Mouse (Mus musculus) spleen, adult 18-20 months (tissue): ENCODE measurements at regions not wholly inside any gene's neighbourhood (a gene's known extent, or its start where the extent isn't known, plus 50 kb on each side); places are given as distances from the start of the nearest gene placed in this dataset.

ENCODE experiments used
- DNase-seq, 2 experiments: peaks; one replicate each; pipeline ENCODE4 v3.0.0; 2022; ENCODE audit warnings: mixed read lengths in 2 of 2

GRCm38 (mm10) chr5:149909108-149909739 lies 109.3 kb upstream of the Rxfp2 start:
- DNase-seq: no peak

DNA sequence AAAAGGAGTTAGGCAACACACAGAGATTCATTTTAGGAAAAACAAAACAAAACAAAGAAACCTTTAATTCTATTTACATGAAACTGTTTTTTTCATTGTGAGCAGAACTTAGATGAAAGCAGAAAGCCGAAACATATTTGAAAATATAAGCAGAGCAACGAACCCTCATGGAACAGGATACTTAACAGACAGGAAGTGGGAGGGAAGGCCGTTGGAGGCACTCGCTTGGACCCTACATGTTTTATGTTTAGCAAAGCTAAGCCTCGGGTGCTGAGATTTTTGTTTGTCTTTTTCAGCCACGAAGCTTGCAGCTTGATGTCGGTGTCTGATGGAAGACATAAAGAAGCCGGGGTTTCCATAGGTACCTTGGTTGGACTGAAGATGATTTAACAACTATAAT lies 108.5 kb upstream of the Rxfp2 start:
- DNase-seq: no peak

- DNase-seq: no peak
Measured at GRCm38 (mm10) chr5:149911968-149912367, 106.5 kb upstream of the Rxfp2 start.

- DNase-seq: no peak
Measured at GRCm38 (mm10) chr5:149915761-149916160, 102.7 kb upstream of the Rxfp2 start.

DNA sequence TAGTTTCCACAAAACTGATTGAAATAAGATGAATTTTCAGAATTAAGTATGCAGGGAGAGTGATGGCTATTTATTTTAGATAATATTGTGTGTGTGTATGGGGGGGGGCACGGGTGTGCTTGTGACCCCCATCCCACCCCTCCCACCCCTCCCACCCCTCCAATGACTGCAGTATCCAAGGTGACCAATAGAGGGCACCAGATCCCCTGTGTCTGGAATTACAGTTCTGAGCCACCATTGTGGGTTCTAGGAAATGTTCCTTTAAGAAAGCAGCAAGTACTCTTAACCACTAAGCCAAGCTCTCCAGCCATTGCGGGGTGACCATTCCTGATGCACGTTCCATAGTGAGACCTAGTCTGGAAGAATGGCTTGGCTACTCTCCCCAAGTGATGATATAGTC lies 101.1 kb upstream of the Rxfp2 start:
- peak in 1 of 2 experiments; percentile 2 for DNase-seq

DNA sequence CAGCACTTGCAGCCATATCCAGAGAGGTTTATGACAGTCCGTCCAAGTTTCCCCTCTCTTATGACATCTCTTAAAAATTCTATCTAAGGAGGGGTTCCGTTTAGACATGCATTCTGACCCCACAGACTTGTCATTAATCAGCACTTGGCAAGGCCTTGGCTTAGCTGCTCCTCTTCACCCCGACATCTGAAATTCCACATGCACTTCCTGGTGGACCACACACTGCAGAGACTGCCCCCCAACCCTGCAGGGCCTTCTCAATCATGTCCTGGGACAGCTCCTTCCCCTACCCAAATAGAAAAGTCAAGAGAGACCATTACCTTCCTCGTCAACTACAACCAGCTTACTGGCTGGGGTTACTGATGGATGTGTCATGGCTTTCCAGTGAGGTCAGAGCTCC lies 99.4 kb upstream of the Rxfp2 start:
- DNase-seq: no peak

GRCm38 (mm10) chr5:149920326-149920725 lies 98.1 kb upstream of the Rxfp2 start:
- DNase-seq: no peak

DNA sequence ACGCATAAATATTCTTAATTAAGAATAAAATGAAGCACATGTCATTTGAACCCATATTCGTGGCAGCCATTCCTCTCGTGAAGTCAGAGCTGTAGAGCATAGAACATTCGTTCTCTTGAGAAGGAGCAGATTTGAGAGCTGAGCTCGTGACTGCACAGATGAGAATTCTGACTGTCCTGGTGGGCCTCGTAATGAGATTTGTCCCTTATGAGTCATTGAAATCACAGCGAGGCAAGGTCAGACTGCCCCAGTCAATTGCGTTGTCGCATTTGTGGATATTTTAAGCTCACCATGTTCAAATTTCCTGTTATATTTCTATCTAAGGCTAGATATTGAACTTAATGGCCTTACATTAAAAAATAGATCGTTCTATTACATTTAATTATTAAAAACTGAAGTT lies 94.0 kb upstream of the Rxfp2 start:
- DNase-seq: no peak

DNA sequence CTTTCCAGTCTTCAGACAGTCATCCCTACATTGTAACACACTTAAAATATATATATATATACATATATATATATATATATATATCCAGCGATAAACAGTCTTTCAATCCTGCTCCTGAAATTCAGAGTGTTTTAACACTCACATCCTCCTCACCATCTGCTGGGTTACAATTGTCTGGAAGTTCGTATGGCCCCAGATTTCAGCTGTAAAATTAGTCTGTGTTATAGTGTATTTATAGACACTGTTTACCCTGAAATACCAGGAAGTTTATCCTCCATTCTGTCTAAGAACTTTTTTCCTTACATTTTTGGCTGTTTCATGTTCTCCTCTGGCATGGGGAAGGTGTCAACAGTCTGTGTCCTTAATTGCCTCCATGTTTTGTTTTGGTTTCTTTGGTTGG lies 91.7 kb upstream of the Rxfp2 start:
- no peak for DNase-seq

DNA sequence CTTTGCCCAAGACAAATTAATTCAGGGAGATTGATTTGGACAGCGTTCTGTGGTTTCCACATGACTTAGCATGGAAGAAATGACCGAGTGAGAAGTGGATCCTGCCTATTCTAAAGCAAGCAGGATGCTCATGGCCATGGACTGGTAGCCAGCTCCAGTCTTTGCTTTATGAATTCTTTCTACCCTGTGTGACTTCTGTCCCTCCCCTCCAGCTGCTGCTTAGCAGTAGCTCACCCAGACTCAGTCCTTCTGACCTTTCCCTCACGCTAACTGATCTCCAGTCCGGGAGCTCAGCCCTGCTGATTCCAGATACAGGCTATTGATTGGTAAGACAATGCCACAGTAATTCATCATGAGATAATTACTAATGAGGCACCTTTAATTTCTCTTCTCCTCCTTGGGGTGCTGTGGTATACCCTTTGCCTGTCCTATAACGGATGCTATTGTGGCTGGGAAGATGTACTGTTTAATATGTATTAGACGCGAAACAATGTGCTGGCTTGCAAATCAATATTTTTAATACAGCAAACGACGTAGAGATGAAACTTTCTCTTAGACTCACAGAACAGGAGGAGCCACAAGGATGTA lies 86.8 kb upstream of the Rxfp2 start:
- DNase-seq: no peak

DNA sequence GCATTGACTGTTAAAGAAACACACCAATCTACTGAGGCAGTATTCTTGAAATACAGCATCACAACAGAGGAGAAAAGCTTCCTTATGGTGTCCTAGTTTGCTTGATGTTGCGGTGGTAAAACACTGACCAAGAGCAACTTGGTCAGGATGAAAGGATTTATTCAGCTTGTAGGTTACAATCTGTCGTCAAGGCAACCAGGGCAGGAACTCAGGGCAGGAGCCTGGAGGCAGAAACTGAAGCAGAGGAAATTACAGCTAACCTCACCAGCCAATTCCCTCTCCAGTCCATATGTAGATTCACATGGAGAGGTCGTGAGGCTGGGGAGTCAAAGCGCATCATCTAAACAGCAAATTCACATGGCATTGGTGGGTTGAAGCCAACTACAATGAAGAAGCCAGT lies 86.3 kb upstream of the Rxfp2 start:
- no peak for DNase-seq

DNA sequence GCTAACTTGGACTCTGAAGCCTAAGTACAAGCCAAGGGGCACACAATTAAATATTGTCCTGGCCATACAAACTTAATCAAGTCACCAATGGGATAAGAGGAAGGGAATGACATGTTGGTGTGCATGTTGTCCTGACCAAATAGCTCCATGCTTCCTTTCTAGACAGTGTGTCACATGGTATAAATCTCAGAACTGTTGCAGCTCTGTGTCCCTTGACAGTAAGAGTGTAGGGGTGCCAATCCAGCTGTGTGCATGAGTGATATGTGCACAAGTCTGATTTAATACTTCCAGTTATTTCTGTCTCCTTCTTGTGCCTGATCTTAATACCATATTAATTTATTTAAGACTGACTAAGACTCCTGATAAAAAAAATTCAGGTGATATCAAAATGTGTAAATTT lies 72.8 kb upstream of the Rxfp2 start:
- DNase-seq: no peak

- DNase-seq: no peak
Measured at GRCm38 (mm10) chr5:149947491-149947890, 71.0 kb upstream of the Rxfp2 start.

- no peak for DNase-seq
Measured at GRCm38 (mm10) chr5:149956931-149957330, 61.5 kb upstream of the Rxfp2 start.

DNA sequence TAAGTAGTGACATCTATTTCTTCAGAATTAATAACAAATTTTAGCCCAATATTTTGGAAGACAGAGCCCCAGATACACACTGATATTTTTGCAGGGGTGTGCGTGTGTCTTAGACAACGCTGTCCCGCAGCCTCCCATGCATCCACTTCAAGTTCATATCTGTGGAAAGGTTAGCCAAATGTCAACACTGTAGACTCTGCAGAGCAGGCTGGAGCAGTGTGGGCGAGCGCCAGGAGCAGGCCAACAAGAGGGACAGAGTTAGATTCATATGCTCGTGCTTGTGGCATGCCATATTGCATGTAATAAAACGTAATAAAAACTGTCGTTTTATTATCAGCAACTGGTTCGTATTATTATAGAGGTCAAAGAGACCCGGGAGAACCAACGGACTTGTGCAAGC lies 57.3 kb upstream of the Rxfp2 start:
- DNase-seq: no peak

GRCm38 (mm10) chr5:149964748-149965147 lies 53.7 kb upstream of the Rxfp2 start:
- no peak for DNase-seq
